Mouse (Mus musculus) liver, adult (tissue): Measurements from ENCODE around the gene Gm6763.
"Not testable (repeated sequence)": the region's sequence is repeated elsewhere in the genome, so short reads cannot be mapped to it uniquely, and the experiment has no call there.

Experiments
- GATA4 ChIP-seq: IDR thresholded peaks from 2 replicates; pipeline ENCODE4 v1.6.1; 2014; ENCODE audit warnings: mild to moderate bottlenecking, low read length; ENCODE audit not compliant: insufficient replicate concordance

Gene Gm6763

DNA sequence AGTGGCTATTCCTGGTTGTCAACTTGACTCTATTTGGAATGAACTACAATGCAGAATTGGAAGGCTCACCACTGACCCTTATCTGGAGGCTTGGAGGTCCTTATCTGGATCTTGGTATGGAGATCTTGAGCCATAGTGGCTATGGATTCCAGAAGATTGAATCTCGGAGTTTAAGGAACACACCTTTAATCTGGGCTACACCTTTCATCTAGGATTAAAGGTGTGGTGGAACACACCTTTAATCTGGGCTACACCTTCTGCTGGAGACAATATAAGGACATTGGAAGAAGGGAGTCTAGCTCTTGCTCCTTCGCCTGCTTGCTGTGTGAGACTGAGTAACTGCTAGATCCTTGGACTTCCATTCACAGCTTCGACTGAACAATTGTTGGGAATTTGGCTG is at the start of gene Gm6763:
Gm6763 (plus strand) TSS at position 301 of the 400 bp plus-strand sequence.
- not testable (repeated sequence) for TF ChIP-seq GATA4

DNA sequence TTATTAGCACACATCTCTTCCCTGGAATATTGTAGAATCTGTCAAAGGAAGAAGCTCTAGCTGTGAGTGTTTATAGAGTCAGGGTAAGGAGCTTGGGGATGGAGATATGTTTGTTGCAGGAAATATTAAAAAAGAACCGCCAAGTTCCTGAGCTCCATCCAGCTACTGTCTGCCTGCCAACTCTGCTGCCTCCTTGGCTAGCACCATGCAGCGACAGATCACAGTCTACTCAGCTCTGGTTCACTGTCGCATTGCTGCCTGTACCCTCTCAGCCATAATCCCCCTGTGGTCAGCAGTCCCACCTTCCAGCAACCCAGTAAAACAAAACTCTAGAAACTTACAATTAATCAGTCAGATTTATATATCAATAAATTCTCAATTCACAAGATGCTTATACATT is 41.3 kb upstream of the Gm6763 start:
- TF ChIP-seq GATA4: no peak

GRCm38 (mm10) chr10:104118312-104118711 is 33.0 kb upstream of the Gm6763 start:
- TF ChIP-seq GATA4: no peak

GRCm38 (mm10) chr10:104142687-104143086 is 8.6 kb upstream of the Gm6763 start, which contains the start of gene Gm21293:
Gm21293 (plus strand) TSS chr10:104142987.
- TF ChIP-seq GATA4: not testable (repeated sequence)

DNA sequence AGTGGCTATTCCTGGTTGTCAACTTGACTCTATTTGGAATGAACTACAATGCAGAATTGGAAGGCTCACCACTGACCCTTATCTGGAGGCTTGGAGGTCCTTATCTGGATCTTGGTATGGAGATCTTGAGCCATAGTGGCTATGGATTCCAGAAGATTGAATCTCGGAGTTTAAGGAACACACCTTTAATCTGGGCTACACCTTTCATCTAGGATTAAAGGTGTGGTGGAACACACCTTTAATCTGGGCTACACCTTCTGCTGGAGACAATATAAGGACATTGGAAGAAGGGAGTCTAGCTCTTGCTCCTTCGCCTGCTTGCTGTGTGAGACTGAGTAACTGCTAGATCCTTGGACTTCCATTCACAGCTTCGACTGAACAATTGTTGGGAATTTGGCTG is 8.4 kb downstream of the Gm6763 start, which contains the start of gene Gm8764:
Gm8764 (plus strand) TSS at position 301 of the 400 bp plus-strand sequence.
- not testable (repeated sequence) for TF ChIP-seq GATA4

DNA sequence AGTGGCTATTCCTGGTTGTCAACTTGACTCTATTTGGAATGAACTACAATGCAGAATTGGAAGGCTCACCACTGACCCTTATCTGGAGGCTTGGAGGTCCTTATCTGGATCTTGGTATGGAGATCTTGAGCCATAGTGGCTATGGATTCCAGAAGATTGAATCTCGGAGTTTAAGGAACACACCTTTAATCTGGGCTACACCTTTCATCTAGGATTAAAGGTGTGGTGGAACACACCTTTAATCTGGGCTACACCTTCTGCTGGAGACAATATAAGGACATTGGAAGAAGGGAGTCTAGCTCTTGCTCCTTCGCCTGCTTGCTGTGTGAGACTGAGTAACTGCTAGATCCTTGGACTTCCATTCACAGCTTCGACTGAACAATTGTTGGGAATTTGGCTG is 16.9 kb downstream of the Gm6763 start, which contains the start of gene Gm21304:
Gm21304 (plus strand) TSS at position 301 of the 400 bp plus-strand sequence.
- not testable (repeated sequence) for TF ChIP-seq GATA4

GRCm38 (mm10) chr10:104176724-104177123 is 25.4 kb downstream of the Gm6763 start, which contains the start of gene Gm21312:
Gm21312 (plus strand) TSS chr10:104177024.
- not testable (repeated sequence) for TF ChIP-seq GATA4

DNA sequence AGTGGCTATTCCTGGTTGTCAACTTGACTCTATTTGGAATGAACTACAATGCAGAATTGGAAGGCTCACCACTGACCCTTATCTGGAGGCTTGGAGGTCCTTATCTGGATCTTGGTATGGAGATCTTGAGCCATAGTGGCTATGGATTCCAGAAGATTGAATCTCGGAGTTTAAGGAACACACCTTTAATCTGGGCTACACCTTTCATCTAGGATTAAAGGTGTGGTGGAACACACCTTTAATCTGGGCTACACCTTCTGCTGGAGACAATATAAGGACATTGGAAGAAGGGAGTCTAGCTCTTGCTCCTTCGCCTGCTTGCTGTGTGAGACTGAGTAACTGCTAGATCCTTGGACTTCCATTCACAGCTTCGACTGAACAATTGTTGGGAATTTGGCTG is 33.9 kb downstream of the Gm6763 start, which contains the start of gene Gm20765:
Gm20765 (plus strand) TSS at position 301 of the 400 bp plus-strand sequence.
- TF ChIP-seq GATA4: not testable (repeated sequence)

DNA sequence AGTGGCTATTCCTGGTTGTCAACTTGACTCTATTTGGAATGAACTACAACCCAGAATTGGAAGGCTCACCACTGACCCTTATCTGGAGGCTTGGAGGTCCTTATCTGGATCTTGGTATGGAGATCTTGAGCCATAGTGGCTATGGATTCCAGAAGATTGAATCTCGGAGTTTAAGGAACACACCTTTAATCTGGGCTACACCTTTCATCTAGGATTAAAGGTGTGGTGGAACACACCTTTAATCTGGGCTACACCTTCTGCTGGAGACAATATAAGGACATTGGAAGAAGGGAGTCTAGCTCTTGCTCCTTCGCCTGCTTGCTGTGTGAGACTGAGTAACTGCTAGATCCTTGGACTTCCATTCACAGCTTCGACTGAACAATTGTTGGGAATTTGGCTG is 42.4 kb downstream of the Gm6763 start, which contains the start of gene Gm4340:
Gm4340 (plus strand) TSS at position 301 of the 400 bp plus-strand sequence.
- not testable (repeated sequence) for TF ChIP-seq GATA4
